Mouse (Mus musculus) MEL (cell line): ENCODE data around the gene Frrs1l. TPM values are rescaled to one million over a fixed set of nuclear protein-coding genes. Genes with fewer than 3 reads are reported as not detected.

Source experiments
- DNase-seq: peaks from one replicate; pipeline ENCODE4 v3.0.0; 2011; ENCODE audit warnings: low read depth, low spot score
- H3K27ac ChIP-seq: 2 replicates; pipeline ENCODE4 v1.5.1; 2012; ENCODE audit warnings: low read depth, mild to moderate bottlenecking, control low read depth, low read length, moderate library complexity; ENCODE audit not compliant: control insufficient read depth
- H3K27me3 ChIP-seq, 2 experiments: fragments of 150-350 bp in 1 of 2; sonication (generic) in 1 of 2; 2 replicates each; pipeline ENCODE4 v1.6.1; 2012; ENCODE audit warnings: low read length in 2 of 2, mild to moderate bottlenecking in 2 of 2, improper control_type of control experiment in 1 of 2, moderate library complexity in 1 of 2; ENCODE audit not compliant: insufficient read depth in 2 of 2, control insufficient read depth in 1 of 2
- H3K36me3 ChIP-seq, 2 experiments: 2 replicates each; pipeline ENCODE4 v1.6.1; 2012 to 2014; ENCODE audit warnings: low read length in 2 of 2, improper control_type of control experiment in 1 of 2, inconsistent platforms in 1 of 2, mild to moderate bottlenecking in 1 of 2; ENCODE audit not compliant: insufficient read depth in 2 of 2, control insufficient read depth in 1 of 2
- H3K4me1 ChIP-seq, 2 experiments: fragments of 150-350 bp in 1 of 2; sonication (generic) in 1 of 2; 2 replicates each; pipeline ENCODE4 v1.6.1; 2012; ENCODE audit warnings: low read length in 2 of 2, improper control_type of control experiment in 1 of 2, mild to moderate bottlenecking in 1 of 2; ENCODE audit not compliant: insufficient read depth in 2 of 2, control insufficient read depth in 1 of 2
- H3K4me3 ChIP-seq, 2 experiments: fragments of 150-350 bp in 1 of 2; sonication (generic) in 1 of 2; 2 replicates each; pipeline ENCODE4 v1.5.1; 2012; ENCODE audit warnings: low read depth in 2 of 2, low read length in 2 of 2, mild to moderate bottlenecking in 2 of 2, moderate library complexity in 2 of 2, control low read depth in 1 of 2, improper control_type of control experiment in 1 of 2; ENCODE audit not compliant: control insufficient read depth in 1 of 2, insufficient read depth in 1 of 2
- H3K79me2 ChIP-seq: 2 replicates; pipeline ENCODE4 v1.6.1; 2012; ENCODE audit warnings: mild to moderate bottlenecking, low read length, moderate library complexity; ENCODE audit not compliant: control insufficient read depth, poor library complexity, insufficient read depth
- H3K9ac ChIP-seq: 2 replicates; pipeline ENCODE4 v1.6.1; 2012; ENCODE audit warnings: low read depth, mild to moderate bottlenecking, control low read depth, low read length, moderate library complexity; ENCODE audit not compliant: control insufficient read depth, poor library complexity, severe bottlenecking
- H3K9me3 ChIP-seq: fragments of 150-350 bp; sonication (generic); replicated peaks from 2 replicates; pipeline ENCODE4 v1.6.1; 2012; ENCODE audit warnings: mild to moderate bottlenecking, low read length, improper control_type of control experiment, moderate library complexity; ENCODE audit not compliant: insufficient read depth
- BHLHE40 ChIP-seq: IDR thresholded peaks from 2 replicates; pipeline ENCODE4 v1.6.1; 2012; ENCODE audit warnings: low read depth, mild to moderate bottlenecking, inconsistent platforms, low read length, improper control_type of control experiment, borderline replicate concordance
- CTCF ChIP-seq, 3 experiments: IDR thresholded peaks in 2 of 3; conservative IDR thresholded peaks in 1 of 3; 2 replicates each; pipeline ENCODE4 v1.5.1; 2011 to 2012; ENCODE audit warnings: low read length in 3 of 3, low read depth in 2 of 3, mild to moderate bottlenecking in 2 of 3, improper control_type of control experiment in 1 of 3, inconsistent platforms in 1 of 3, mixed read lengths in 1 of 3, moderate library complexity in 1 of 3; ENCODE audit not compliant: control insufficient read depth in 1 of 3, insufficient read depth in 1 of 3, poor library complexity in 1 of 3, severe bottlenecking in 1 of 3
- E2F4 ChIP-seq: IDR thresholded peaks from 2 replicates; pipeline ENCODE4 v1.6.1; 2011; ENCODE audit warnings: low read depth, low read length, improper control_type of control experiment, borderline replicate concordance
- ELF1 ChIP-seq: IDR thresholded peaks from 2 replicates; pipeline ENCODE4 v1.6.1; 2014; ENCODE audit warnings: low read depth, mild to moderate bottlenecking, inconsistent platforms, low read length, improper control_type of control experiment, moderate library complexity
- EP300 ChIP-seq, 2 experiments: IDR thresholded peaks; 2 replicates each; pipeline ENCODE4 v1.6.1; 2011; ENCODE audit warnings: improper control_type of control experiment in 2 of 2, low read length in 2 of 2, low read depth in 1 of 2, mild to moderate bottlenecking in 1 of 2
- ETS1 ChIP-seq: IDR thresholded peaks from 2 replicates; pipeline ENCODE4 v1.6.1; 2012; ENCODE audit warnings: low read depth, mild to moderate bottlenecking, inconsistent platforms, low read length, improper control_type of control experiment, moderate library complexity
- GABPA ChIP-seq: IDR thresholded peaks from 2 replicates; pipeline ENCODE4 v1.6.1; 2012; ENCODE audit warnings: low read depth, mild to moderate bottlenecking, inconsistent platforms, low read length, improper control_type of control experiment, moderate library complexity
- HCFC1 ChIP-seq: IDR thresholded peaks from 2 replicates; pipeline ENCODE4 v1.6.1; 2012; ENCODE audit warnings: low read depth, mild to moderate bottlenecking, inconsistent platforms, low read length, improper control_type of control experiment, moderate library complexity
- JUND ChIP-seq: IDR thresholded peaks from 2 replicates; pipeline ENCODE4 v1.6.1; 2011; ENCODE audit warnings: low read depth, mild to moderate bottlenecking, improper control_type of control experiment, low read length
- MAFK ChIP-seq: IDR thresholded peaks from 2 replicates; pipeline ENCODE4 v1.6.1; 2011; ENCODE audit warnings: low read depth, mild to moderate bottlenecking, low read length, improper control_type of control experiment, borderline replicate concordance
- MYB ChIP-seq: IDR thresholded peaks from 2 replicates; pipeline ENCODE4 v1.6.1; 2011; ENCODE audit warnings: mild to moderate bottlenecking, low read depth, low read length, improper control_type of control experiment
- NRF1 ChIP-seq: IDR thresholded peaks from 2 replicates; pipeline ENCODE4 v1.6.1; 2014; ENCODE audit warnings: low read depth, mild to moderate bottlenecking, inconsistent platforms, low read length, improper control_type of control experiment, moderate library complexity; ENCODE audit not compliant: poor library complexity, insufficient read depth, severe bottlenecking
- POLR2A ChIP-seq, 2 experiments: IDR thresholded peaks; 2 replicates each; pipeline ENCODE4 v1.6.1; 2011 to 2012; ENCODE audit warnings: low read length in 2 of 2, mild to moderate bottlenecking in 2 of 2, control low read depth in 1 of 2, improper control_type of control experiment in 1 of 2, low read depth in 1 of 2, moderate library complexity in 1 of 2; ENCODE audit not compliant: control insufficient read depth in 1 of 2, insufficient read depth in 1 of 2, poor library complexity in 1 of 2
- POLR2AphosphoS2 ChIP-seq: IDR thresholded peaks from 2 replicates; pipeline ENCODE4 v1.6.1; 2011; ENCODE audit warnings: low read length, improper control_type of control experiment
- RCOR1 ChIP-seq: IDR thresholded peaks from 2 replicates; pipeline ENCODE4 v1.6.1; 2012; ENCODE audit warnings: low read depth, mild to moderate bottlenecking, inconsistent platforms, low read length, improper control_type of control experiment
- SMC3 ChIP-seq: IDR thresholded peaks from 2 replicates; pipeline ENCODE4 v1.6.1; 2011; ENCODE audit warnings: low read depth, low read length, improper control_type of control experiment
- TAL1 ChIP-seq: IDR thresholded peaks from 2 replicates; pipeline ENCODE4 v1.6.1; 2012; ENCODE audit warnings: mild to moderate bottlenecking, inconsistent platforms, low read length, moderate library complexity, mixed read lengths
- TCF12 ChIP-seq: IDR thresholded peaks from 2 replicates; pipeline ENCODE4 v1.6.1; 2014; ENCODE audit warnings: low read depth, mild to moderate bottlenecking, inconsistent platforms, low read length, improper control_type of control experiment, moderate library complexity
- USF1 ChIP-seq: IDR thresholded peaks from 2 replicates; pipeline ENCODE4 v1.6.1; 2014; ENCODE audit warnings: low read depth, mild to moderate bottlenecking, inconsistent platforms, low read length, improper control_type of control experiment, moderate library complexity
- ZC3H11A ChIP-seq: IDR thresholded peaks from 2 replicates; pipeline ENCODE4 v1.6.1; 2012; ENCODE audit warnings: low read depth, mild to moderate bottlenecking, inconsistent platforms, low read length, improper control_type of control experiment
- ZMIZ1 ChIP-seq: IDR thresholded peaks from 2 replicates; pipeline ENCODE4 v1.6.1; 2012; ENCODE audit warnings: low read depth, mild to moderate bottlenecking, inconsistent platforms, low read length, improper control_type of control experiment, moderate library complexity
- polyA plus RNA-seq, 2 experiments: library from polyadenylated mRNA; stranded (reverse) in 1 of 2; unstranded in 1 of 2; fragments of >175 nt in 1 of 2; fragments of >200 nt in 1 of 2; gene quantifications; 2 replicates each; pipeline versions ENCODE4 v1.2.1 to v1.2.4; 2012; ENCODE audit warnings: low replicate concordance in 2 of 2, low read depth in 1 of 2; ENCODE audit not compliant: insufficient read length in 2 of 2, insufficient read depth in 1 of 2, missing spikeins in 1 of 2
- total RNA-seq: library from RNA; depleted of rRNA; stranded (reverse); fragments of 300-350 nt; gene quantifications from 2 replicates; pipeline ENCODE4 v1.2.3, GENCODE M21; 2012

The Frrs1l gene
- total and polyA plus RNA-seq, 3 experiments = not detected

GRCm38 (mm10) chr4:56930312-56930711 lies 59.9 kb downstream of the Frrs1l start:
- Histone ChIP-seq H3K27me3 (no peaks in the 10 kb centered on the region), H3K79me2 (peaks cover 2% of the 10 kb centered on the region), H3K9me3 (no peaks in the 10 kb centered on the region)
- TF ChIP-seq TAL1 = no peak
- no peak for TF ChIP-seq POLR2AphosphoS2
- TF ChIP-seq E2F4 = no peak
- TF ChIP-seq, all 39 proteins: peak for 0
- Histone ChIP-seq H3K4me1 (no peaks in the 10 kb centered on the region), H3K36me3 (peaks cover 0 to 26% of the 10 kb centered on the region in 2 experiments; a peak in 2 of 4 replicates), H3K4me3 (no peak overlapping the region), H3K9ac (no peak overlapping the region), H3K27ac (no peak overlapping the region)
- DNase-seq = no peak

- H3K4me1 ChIP-seq = no peaks in the 10 kb centered on the region
- no peak for TF ChIP-seq POLR2A (IDR thresholded peaks at IDR 0.05; ENCODE audit: control insufficient read depth in 1 of 2, insufficient read depth in 1 of 2, low read depth in 1 of 2, low read length in 2 of 2, poor library complexity in 1 of 2)
- TF ChIP-seq MAFK = no peak
- TF ChIP-seq GABPA = no peak
- TF ChIP-seq EP300 (IDR thresholded peaks at IDR 0.05; ENCODE audit: low read depth in 1 of 2, low read length in 2 of 2) = no peak
- no peak for TF ChIP-seq HCFC1
- no peak for TF ChIP-seq RCOR1
- no peak for TF ChIP-seq NRF1
- no peak for TF ChIP-seq BHLHE40
- no peak for TF ChIP-seq TCF12
- TF ChIP-seq ELF1 = no peak
- TF ChIP-seq SMC3 = no peak
- no peak for TF ChIP-seq ETS1
- no peak for TF ChIP-seq JUND
- no peak for TF ChIP-seq MYB
- no peak for TF ChIP-seq TAL1
- TF ChIP-seq ZC3H11A = no peak
- no peak for TF ChIP-seq POLR2AphosphoS2
- no peak for TF ChIP-seq USF1
- TF ChIP-seq ZMIZ1 = no peak
- TF ChIP-seq CTCF (IDR thresholded peaks at IDR 0.05 in 2 of 3, conservative IDR thresholded peaks at IDR 0.05 in 1 of 3; ENCODE audit: control insufficient read depth in 1 of 3, insufficient read depth in 1 of 3, low read depth in 2 of 3, low read length in 3 of 3, poor library complexity in 1 of 3, severe bottlenecking in 1 of 3) = no peak
- TF ChIP-seq, all 39 proteins: peak for 0
- H3K27me3 ChIP-seq = no peaks in the 10 kb centered on the region
- no peak overlapping the region for H3K27ac ChIP-seq
- H3K79me2 ChIP-seq = no peaks in the 10 kb centered on the region
- H3K9ac ChIP-seq = no peak overlapping the region
- H3K36me3 ChIP-seq = peaks cover 3 to 30% of the 10 kb centered on the region in 2 experiments; a peak in 3 of 4 replicates
- H3K4me3 ChIP-seq = no peak overlapping the region
- no peak for DNase-seq
- no peaks in the 10 kb centered on the region for H3K9me3 ChIP-seq
Observed at GRCm38 (mm10) chr4:56926971-56927370, 63.2 kb downstream of the Frrs1l start.
